ENCODE assay signal across 9 mouse cellular contexts in the genomic region with DNA sequence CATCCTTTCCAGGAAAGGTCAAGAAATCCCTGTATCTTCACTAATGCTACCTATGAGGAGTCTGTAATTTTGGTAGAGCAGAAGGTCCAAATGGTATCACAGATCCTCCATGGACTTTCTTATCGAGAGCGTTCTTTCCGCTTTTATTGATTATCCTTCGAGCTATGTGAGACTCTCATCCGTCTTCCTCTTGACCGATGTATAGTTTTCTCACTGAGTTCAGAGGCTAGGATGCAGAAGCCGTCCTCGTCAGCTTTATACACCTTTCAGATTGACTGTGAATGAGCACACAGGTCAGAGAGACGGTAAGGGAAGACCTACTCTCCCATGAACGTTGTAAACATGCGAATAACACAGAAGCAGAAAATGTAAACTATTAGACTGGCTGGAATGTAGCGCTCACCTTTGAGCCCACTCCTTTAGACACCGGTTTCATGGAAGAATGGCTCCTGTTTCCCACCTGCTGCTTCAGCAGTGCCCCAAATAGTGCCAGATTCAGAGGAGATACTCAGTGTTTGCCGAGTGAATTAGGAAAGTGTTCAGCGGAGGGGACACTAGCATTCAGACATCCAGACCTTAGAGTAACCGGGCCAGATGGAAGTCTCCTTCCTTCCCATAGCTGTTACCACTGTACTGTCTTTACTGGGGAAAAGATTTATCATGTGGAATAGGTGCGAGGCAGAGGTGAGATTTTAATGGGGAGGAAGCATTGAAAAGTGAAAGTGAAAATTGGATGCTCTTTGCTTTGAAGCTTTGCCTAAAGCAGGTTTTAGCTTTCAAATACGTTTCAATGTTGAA. TPM values are rescaled to one million over a fixed set of nuclear protein-coding genes. Genes with fewer than 3 reads are reported as not detected.
A peak's percentile ranks its signal among the peaks of the same experiment; 100 is the strongest.
DNase-seq lines count a peak whose midpoint lies in the region; ATAC-seq and TF ChIP-seq lines count a peak whose summit lies in the region.
"Had no signal": no experiment of that assay in that cellular context is flagged by ENCODE, and none has a peak within 500 bp of the region (broad histone marks: within the 10 kb centered on the region; RNA-seq: fewer than 3 reads in every experiment).

No protein-coding gene starts in this region.

- no peak overlapping the region for H3K9ac ChIP-seq in hindbrain, postnatal 0 days (replicated peaks; ENCODE audit: low read length)
- H3K9ac ChIP-seq in hindbrain, embryonic 16.5 days (ENCODE audit: low read depth, low read length), result no peak overlapping the region
- peak overlapping the region; percentile 57 for H3K9ac ChIP-seq in liver, postnatal 0 days (replicated peaks)
- no peak overlapping the region for H3K9ac ChIP-seq in hindbrain, embryonic 14.5 days

- WGBS in hindbrain, postnatal 0 days, result 82% methylated on average over 18 of the region's 18 CpGs
- 83% methylated on average over 18 of the region's 18 CpGs for WGBS in hindbrain, embryonic 16.5 days
- 25% methylated on average over 18 of the region's 18 CpGs for WGBS in bone marrow, adult 2 months
- 60% methylated on average over 18 of the region's 18 CpGs for WGBS in liver, postnatal 0 days (ENCODE audit: insufficient replicate concordance)
- 84% methylated on average over 18 of the region's 18 CpGs for WGBS in hindbrain, embryonic 14.5 days

- H3K36me3 ChIP-seq in hindbrain, postnatal 0 days (ENCODE audit: insufficient read depth, low read length), result no peaks in the 10 kb centered on the region
- no peaks in the 10 kb centered on the region for H3K36me3 ChIP-seq in hindbrain, embryonic 16.5 days (ENCODE audit: control insufficient read depth, insufficient read depth, low read length)
- peaks cover 4% of the 10 kb centered on the region; the same call in 1 of the 2 replicates for H3K36me3 ChIP-seq in liver, postnatal 0 days (replicated peaks; ENCODE audit: insufficient read depth, low read length)
- no peaks in the 10 kb centered on the region for H3K36me3 ChIP-seq in hindbrain, embryonic 14.5 days (replicated peaks; ENCODE audit: control insufficient read depth, insufficient read depth)

- TF ChIP-seq CTCF in hindbrain, postnatal 0 days (IDR thresholded peaks at IDR 0.05; ENCODE audit: low read depth), result no peak
- no peak for TF ChIP-seq CTCF in bone marrow, adult 2 months (IDR thresholded peaks at IDR 0.05; ENCODE audit: control insufficient read depth, insufficient read depth, low read length)
- no peak for TF ChIP-seq CTCF in liver, postnatal 0 days (IDR thresholded peaks at IDR 0.05; ENCODE audit: low read depth)

- no peak for DNase-seq in hindbrain, postnatal 0 days (ENCODE audit: low spot score)
- DNase-seq in CD4-positive, CD25-positive, alpha-beta regulatory T cell, adult 2 months (ENCODE audit: low read depth, low spot score), result peak; percentile 59
- no peak for DNase-seq in liver, postnatal 0 days
- no peak for DNase-seq in right cerebral cortex, postnatal 36 days (ENCODE audit: low spot score in 2 of 2)
- no peak for DNase-seq in hindbrain, embryonic 14.5 days (ENCODE audit: low spot score)

- no peak overlapping the region for H3K4me3 ChIP-seq in hindbrain, postnatal 0 days (ENCODE audit: low read length)
- no peak overlapping the region for H3K4me3 ChIP-seq in hindbrain, embryonic 16.5 days (ENCODE audit: low read length)
- peak overlapping the region; percentile 70 for H3K4me3 ChIP-seq in bone marrow, adult 2 months (replicated peaks; ENCODE audit: control insufficient read depth, low read depth, low read length)
- H3K4me3 ChIP-seq in liver, postnatal 0 days (ENCODE audit: low read depth, low read length), result peak overlapping the region; percentile 46
- H3K4me3 ChIP-seq in hindbrain, embryonic 14.5 days (replicated peaks; ENCODE audit: low read length), result no peak overlapping the region

- no peaks in the 10 kb centered on the region for H3K9me3 ChIP-seq in hindbrain, postnatal 0 days (ENCODE audit: low read length)
- H3K9me3 ChIP-seq in hindbrain, embryonic 16.5 days (ENCODE audit: control insufficient read depth, low read length), result no peaks in the 10 kb centered on the region
- no peaks in the 10 kb centered on the region for H3K9me3 ChIP-seq in liver, postnatal 0 days (ENCODE audit: low read length)
- no peaks in the 10 kb centered on the region for H3K9me3 ChIP-seq in hindbrain, embryonic 14.5 days (ENCODE audit: control insufficient read depth, low read length)

- no peak for TF ChIP-seq EP300 in liver, postnatal 0 days (IDR thresholded peaks at IDR 0.05; ENCODE audit: low read depth)

- H3K4me2 ChIP-seq in hindbrain, postnatal 0 days (ENCODE audit: low read depth, low read length), result peak overlapping the region; percentile 11; the same call in 1 of the 2 replicates
- no peak overlapping the region for H3K4me2 ChIP-seq in hindbrain, embryonic 16.5 days (ENCODE audit: low read length)
- peak overlapping the region; percentile 68 for H3K4me2 ChIP-seq in liver, postnatal 0 days (ENCODE audit: low read depth, low read length)
- H3K4me2 ChIP-seq in hindbrain, embryonic 14.5 days (replicated peaks), result no peak overlapping the region

- H3K4me1 ChIP-seq in hindbrain, postnatal 0 days (ENCODE audit: insufficient read depth, low read length), result no peaks in the 10 kb centered on the region
- H3K4me1 ChIP-seq in hindbrain, embryonic 16.5 days (ENCODE audit: control insufficient read depth, insufficient read depth, low read depth, low read length), result peaks cover 4% of the 10 kb centered on the region
- peaks cover 1% of the 10 kb centered on the region; the same call in 1 of the 2 replicates for H3K4me1 ChIP-seq in bone marrow, adult 2 months (ENCODE audit: control insufficient read depth, insufficient read depth, low read length)
- peaks cover 20% of the 10 kb centered on the region for H3K4me1 ChIP-seq in liver, postnatal 0 days (ENCODE audit: insufficient read depth)
- H3K4me1 ChIP-seq in hindbrain, embryonic 14.5 days (replicated peaks; ENCODE audit: control insufficient read depth, insufficient read depth, low read length), result 0 out of 2 replicates have a peak, but pooled peaks cover 9% of the 10 kb centered on the region

- no peak for TF ChIP-seq POLR2A in bone marrow, adult 2 months (IDR thresholded peaks at IDR 0.05; ENCODE audit: borderline replicate concordance, control insufficient read depth, low read depth, low read length)

- no peak overlapping the region for H3K27ac ChIP-seq in hindbrain, postnatal 0 days
- no peak overlapping the region for H3K27ac ChIP-seq in hindbrain, embryonic 16.5 days (ENCODE audit: low read depth, low read length)
- H3K27ac ChIP-seq in bone marrow, adult 2 months (ENCODE audit: control insufficient read depth, insufficient read depth, low read depth, low read length, poor library complexity), result peak overlapping the region; percentile 40; the same call in 1 of the 2 replicates
- H3K27ac ChIP-seq in liver, postnatal 0 days (ENCODE audit: low read depth), result peak overlapping the region; percentile 80
- no peak overlapping the region for H3K27ac ChIP-seq in hindbrain, embryonic 14.5 days

- ATAC-seq in hindbrain, postnatal 0 days, result no peak
- no peak for ATAC-seq in hindbrain, embryonic 16.5 days
- no peak for ATAC-seq in liver, postnatal 0 days
- ATAC-seq in hindbrain, embryonic 14.5 days (ENCODE audit: low FRiP score), result no peak

- H3K27me3 ChIP-seq in hindbrain, postnatal 0 days (ENCODE audit: insufficient read depth, low read length), result no peaks in the 10 kb centered on the region
- no peaks in the 10 kb centered on the region for H3K27me3 ChIP-seq in hindbrain, embryonic 16.5 days (replicated peaks; ENCODE audit: control insufficient read depth, insufficient read depth, low read length)
- H3K27me3 ChIP-seq in liver, postnatal 0 days (ENCODE audit: insufficient read depth, low read length), result no peaks in the 10 kb centered on the region
- H3K27me3 ChIP-seq in hindbrain, embryonic 14.5 days (ENCODE audit: control insufficient read depth, insufficient read depth, low read length), result no peaks in the 10 kb centered on the region

RNA-seq across cellular contexts. Expression of a gene that starts 4.2 kb away (rescaled TPM):
- 0.16 and 0.61 TPM in 2 replicates for total RNA-seq in hindbrain, postnatal 0 days (2014; rRNA removed)
- polyA plus RNA-seq in hindbrain, postnatal 0 days (2015; fragmentation: Nextera tagmentation; extraction: Ambion mirVana), result 0.24 and 0.28 TPM in 2 replicates
- 0.56 and 0.76 TPM in 2 replicates for polyA plus RNA-seq in hindbrain, embryonic 16.5 days (2015; fragmentation: Nextera tagmentation; extraction: Ambion mirVana)
- 2.1 and 2.9 TPM in 2 replicates for polyA plus RNA-seq in bone marrow, adult 2 months (2011; ENCODE audit: insufficient read depth, insufficient read length, low replicate concordance, missing spikeins)
- polyA plus RNA-seq in liver, postnatal 0 days (2015; fragmentation: Nextera tagmentation; extraction: Ambion mirVana), result 0.76 and 1.2 TPM in 2 replicates
- 0.48 and 0.77 TPM in 2 replicates for polyA plus RNA-seq in hindbrain, embryonic 14.5 days (2014; fragmentation: Nextera tagmentation; extraction: Ambion mirVana)

RNA-seq across cellular contexts. Expression of a gene that starts 4.3 kb away (rescaled TPM):
- total RNA-seq in hindbrain, postnatal 0 days (2014; rRNA removed), result 18.2 and 27.9 TPM in 2 replicates
- 58.7 and 66.3 TPM in 2 replicates for polyA plus RNA-seq in hindbrain, postnatal 0 days (2015; fragmentation: Nextera tagmentation; extraction: Ambion mirVana)
- 66.4 and 71.9 TPM in 2 replicates for polyA plus RNA-seq in hindbrain, embryonic 16.5 days (2015; fragmentation: Nextera tagmentation; extraction: Ambion mirVana)
- 38.5 and 55.8 TPM in 2 replicates for polyA plus RNA-seq in bone marrow, adult 2 months (2011; ENCODE audit: insufficient read depth, insufficient read length, low replicate concordance, missing spikeins)
- 23.8 and 25.0 TPM in 2 replicates for polyA plus RNA-seq in liver, postnatal 0 days (2015; fragmentation: Nextera tagmentation; extraction: Ambion mirVana)
- 78.1 and 81.6 TPM in 2 replicates for polyA plus RNA-seq in hindbrain, embryonic 14.5 days (2014; fragmentation: Nextera tagmentation; extraction: Ambion mirVana)

RNA-seq across cellular contexts. Expression of a gene that starts 37.0 kb away (rescaled TPM):
- total RNA-seq in hindbrain, postnatal 0 days (2014; rRNA removed), result 3.1 and 6.6 TPM in 2 replicates
- polyA plus RNA-seq in hindbrain, postnatal 0 days (2015; fragmentation: Nextera tagmentation; extraction: Ambion mirVana), result 7.2 and 7.3 TPM in 2 replicates
- 3.5 and 4.6 TPM in 2 replicates for polyA plus RNA-seq in hindbrain, embryonic 16.5 days (2015; fragmentation: Nextera tagmentation; extraction: Ambion mirVana)
- not detected in 2 replicates for polyA plus RNA-seq in bone marrow, adult 2 months (2011; ENCODE audit: insufficient read depth, insufficient read length, low replicate concordance, missing spikeins)
- not detected in 2 replicates for polyA plus RNA-seq in liver, postnatal 0 days (2015; fragmentation: Nextera tagmentation; extraction: Ambion mirVana)
- 3.2 and 4.4 TPM in 2 replicates for polyA plus RNA-seq in hindbrain, embryonic 14.5 days (2014; fragmentation: Nextera tagmentation; extraction: Ambion mirVana)

RNA-seq across cellular contexts. Expression of a gene that starts 39.2 kb away (rescaled TPM):
- total RNA-seq in hindbrain, postnatal 0 days (2014; rRNA removed), result 0.18 and 0.94 TPM in 2 replicates
- polyA plus RNA-seq in hindbrain, postnatal 0 days (2015; fragmentation: Nextera tagmentation; extraction: Ambion mirVana), result 0.14 and 0.16 TPM in 2 replicates
- 0.09 and 0.12 TPM in 2 replicates for polyA plus RNA-seq in hindbrain, embryonic 16.5 days (2015; fragmentation: Nextera tagmentation; extraction: Ambion mirVana)
- 0.92 TPM in 1 of 2 replicates, not detected in the other for polyA plus RNA-seq in bone marrow, adult 2 months (2011; ENCODE audit: insufficient read depth, insufficient read length, low replicate concordance, missing spikeins)
- not detected in 2 replicates for polyA plus RNA-seq in liver, postnatal 0 days (2015; fragmentation: Nextera tagmentation; extraction: Ambion mirVana)
- polyA plus RNA-seq in hindbrain, embryonic 14.5 days (2014; fragmentation: Nextera tagmentation; extraction: Ambion mirVana), result 0.15 TPM in 1 of 2 replicates, not detected in the other
- total RNA-seq: left cerebral cortex, postnatal 10 days had no signal
- polyA plus RNA-seq: hindbrain, embryonic 11.5 days had no signal

RNA-seq across cellular contexts. Expression of a gene that starts 46.3 kb away (rescaled TPM):
- total RNA-seq in hindbrain, postnatal 0 days (2014; rRNA removed), result 2.3 TPM in 1 of 2 replicates, not detected in the other
- polyA plus RNA-seq in hindbrain, postnatal 0 days (2015; fragmentation: Nextera tagmentation; extraction: Ambion mirVana), result 1.8 and 2.6 TPM in 2 replicates
- polyA plus RNA-seq in hindbrain, embryonic 16.5 days (2015; fragmentation: Nextera tagmentation; extraction: Ambion mirVana), result 1.4 and 2.3 TPM in 2 replicates
- polyA plus RNA-seq in bone marrow, adult 2 months (2011; ENCODE audit: insufficient read depth, insufficient read length, low replicate concordance, missing spikeins), result 1.4 and 2.9 TPM in 2 replicates
- 1.2 TPM in 2 replicates for polyA plus RNA-seq in liver, postnatal 0 days (2015; fragmentation: Nextera tagmentation; extraction: Ambion mirVana)
- 1.7 and 1.8 TPM in 2 replicates for polyA plus RNA-seq in hindbrain, embryonic 14.5 days (2014; fragmentation: Nextera tagmentation; extraction: Ambion mirVana)

Comparison
In these comparisons a context has a peak if more than half of its experiments do, and no peak if none do; other contexts are left out.
1. H3K4me2 ChIP-seq: peak in hindbrain, postnatal 0 days (single experiment) and liver, postnatal 0 days (single experiment); none in hindbrain, embryonic 16.5 days (single experiment) and hindbrain, embryonic 14.5 days (single experiment).
2. H3K27ac ChIP-seq: peak in bone marrow, adult 2 months (single experiment) and liver, postnatal 0 days (single experiment); none in hindbrain, postnatal 0 days (single experiment), hindbrain, embryonic 16.5 days (single experiment) and hindbrain, embryonic 14.5 days (single experiment).
3. H3K4me3 ChIP-seq: peak in bone marrow, adult 2 months (single experiment) and liver, postnatal 0 days (single experiment); none in hindbrain, postnatal 0 days (single experiment), hindbrain, embryonic 16.5 days (single experiment) and hindbrain, embryonic 14.5 days (single experiment).